Mouse (Mus musculus): ENCODE measurements around the gene Prmt8. TPM values are rescaled to one million over a fixed set of nuclear protein-coding genes. Genes with fewer than 3 reads are reported as not detected.

The Prmt8 gene
- polyA plus RNA-seq, 1 experiment from 2014 or later: 32.7 TPM

DNA sequence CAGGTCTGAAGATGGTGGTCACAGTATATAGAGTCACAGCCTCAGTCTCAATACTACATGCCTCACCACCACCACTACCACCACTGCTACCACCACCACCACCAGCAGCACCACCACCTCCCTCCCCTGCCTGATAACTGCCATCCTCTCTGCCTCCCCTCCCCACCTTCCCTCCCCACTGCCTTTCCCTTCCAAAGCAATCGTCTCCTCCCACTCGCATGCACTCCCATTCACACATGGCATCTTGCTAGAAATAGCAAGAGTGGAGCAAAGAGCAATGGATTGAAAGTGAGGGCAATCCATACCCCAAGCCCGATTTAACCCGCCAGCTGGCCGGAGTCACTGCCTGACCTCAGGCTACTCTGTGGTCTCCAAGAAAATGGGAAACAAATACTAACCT, 3.7 kb downstream of the Prmt8 start:
- no peak for ATAC-seq
- no peak overlapping the region for H3K27ac ChIP-seq
- 54% methylated on average over 5 of the region's 5 CpGs for WGBS
- H3K4me2 ChIP-seq (replicated peaks): peak overlapping the region; percentile 92
- H3K9me3 ChIP-seq: no peaks in the 10 kb centered on the region
- H3K36me3 ChIP-seq: no peaks in the 10 kb centered on the region
- H3K4me1 ChIP-seq (replicated peaks): peaks cover 48% of the 10 kb centered on the region
- H3K9ac ChIP-seq (replicated peaks): 0 out of 2 replicates have a peak overlapping the region, but pooled peaks have one; percentile 78
- H3K4me3 ChIP-seq (replicated peaks): peak overlapping the region; percentile 76
- peaks cover 18% of the 10 kb centered on the region; the same call in 1 of the 2 replicates for H3K27me3 ChIP-seq

DNA sequence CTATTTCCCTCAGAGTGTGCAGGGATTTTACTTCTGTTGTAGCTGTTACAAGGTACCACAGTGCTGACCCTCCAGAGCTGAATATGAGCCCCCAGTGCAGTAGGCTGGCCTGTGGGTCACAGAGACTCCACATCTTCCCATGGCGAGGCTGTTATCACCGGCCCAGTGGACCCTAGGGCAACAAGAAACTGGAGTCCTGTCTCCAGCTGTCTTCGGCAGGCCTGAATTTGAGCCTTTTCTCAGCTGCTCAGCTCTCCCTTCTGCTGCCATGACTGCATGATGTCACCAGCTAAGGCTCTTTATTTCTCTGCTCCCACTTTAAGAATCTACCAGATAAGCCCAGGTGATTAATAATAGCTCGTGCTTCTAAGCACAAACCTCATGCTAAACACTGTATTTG, 11.0 kb downstream of the Prmt8 start:
- Histone ChIP-seq H3K9me3 (no peaks in the 10 kb centered on the region), H3K4me3 (replicated peaks) (no peak overlapping the region), H3K9ac (replicated peaks) (no peak overlapping the region), H3K27me3 (no peaks in the 10 kb centered on the region), H3K4me1 (replicated peaks) (peaks cover 45% of the 10 kb centered on the region), H3K4me2 (replicated peaks) (no peak overlapping the region), H3K27ac (no peak overlapping the region), H3K36me3 (no peaks in the 10 kb centered on the region)
- 70% methylated on average over 4 of the region's 4 CpGs for WGBS
- ATAC-seq: no peak; the same call in 1 of the 2 replicates

DNA sequence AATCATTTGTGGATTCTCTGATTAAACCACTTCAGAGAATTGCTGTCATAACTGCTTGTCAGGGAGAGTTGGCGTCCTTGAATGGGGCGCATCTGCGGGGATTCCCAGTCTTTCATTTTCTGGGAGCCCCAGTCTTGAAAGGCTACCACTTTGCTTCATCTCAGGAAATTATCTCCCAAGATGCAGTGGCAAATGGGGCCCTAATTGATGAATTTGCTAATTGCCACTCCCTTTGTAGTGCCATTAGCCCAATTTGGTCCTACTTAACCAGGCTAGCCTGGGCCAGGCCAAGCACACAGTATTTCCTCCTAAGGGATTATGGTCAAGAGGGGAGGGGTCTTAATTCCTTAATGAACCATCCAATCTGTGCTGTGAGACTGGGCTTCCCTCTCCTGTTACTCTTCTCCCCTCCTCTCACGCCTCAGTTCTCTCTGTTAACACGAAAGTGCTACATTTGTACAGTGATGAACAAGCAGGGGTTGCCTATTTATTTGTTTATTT, 11.6 kb downstream of the Prmt8 start:
- H3K9ac ChIP-seq (replicated peaks): no peak overlapping the region
- H3K4me1 ChIP-seq (replicated peaks): peaks cover 51% of the 10 kb centered on the region
- H3K27me3 ChIP-seq: no peaks in the 10 kb centered on the region
- no peaks in the 10 kb centered on the region for H3K9me3 ChIP-seq
- peak; percentile 49; the same call in 1 of the 2 replicates for ATAC-seq
- WGBS: 63% methylated on average over 5 of the region's 5 CpGs
- no peak overlapping the region for H3K4me2 ChIP-seq (replicated peaks)
- no peak overlapping the region for H3K4me3 ChIP-seq (replicated peaks)
- no peaks in the 10 kb centered on the region for H3K36me3 ChIP-seq
- 0 out of 2 replicates have a peak overlapping the region, but pooled peaks have one; percentile 32 for H3K27ac ChIP-seq

DNA sequence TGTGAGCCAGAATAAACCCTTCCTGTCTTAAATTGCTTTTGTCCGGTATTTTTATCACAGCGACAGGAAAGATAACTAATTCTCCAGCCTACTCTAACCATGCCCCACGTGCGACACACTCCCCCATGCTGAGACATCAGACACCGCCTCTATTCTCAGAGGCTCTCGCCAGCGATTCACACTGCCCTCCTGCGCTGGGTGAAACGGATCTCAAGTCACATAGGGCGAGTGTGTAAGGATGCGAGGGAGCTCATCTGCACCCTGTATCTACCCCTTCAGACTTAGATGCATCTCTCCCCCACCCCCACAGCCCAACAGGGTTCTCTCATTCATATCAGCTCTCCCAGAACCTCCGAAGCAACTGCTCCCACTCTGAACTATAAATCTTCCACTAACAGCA, 12.4 kb downstream of the Prmt8 start:
- no peak overlapping the region for H3K9ac ChIP-seq (replicated peaks)
- ATAC-seq: no peak
- WGBS: 43% methylated on average over 12 of the region's 12 CpGs

DNA sequence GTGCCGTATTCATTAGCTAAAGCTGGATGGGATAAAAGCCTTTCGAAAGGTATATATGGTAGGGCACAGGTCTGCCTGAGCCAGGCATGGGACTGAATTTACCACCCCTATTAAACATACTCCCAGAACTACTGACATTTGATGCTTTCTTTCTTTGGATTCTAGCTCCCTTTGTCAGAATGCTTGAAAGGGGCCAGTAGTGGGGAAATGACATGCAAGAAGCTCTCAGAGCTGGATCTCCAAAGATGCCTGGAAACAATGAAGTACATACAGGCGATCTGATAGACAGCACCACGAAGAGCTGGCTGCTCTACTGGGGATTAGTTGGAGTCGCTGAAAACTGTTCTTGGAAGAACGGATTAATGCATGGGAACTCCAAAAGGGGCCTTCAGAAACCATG, 16.0 kb downstream of the Prmt8 start:
- Histone ChIP-seq H3K36me3 (no peaks in the 10 kb centered on the region), H3K27me3 (no peaks in the 10 kb centered on the region), H3K4me3 (replicated peaks) (no peak overlapping the region), H3K4me1 (replicated peaks) (peaks cover 48% of the 10 kb centered on the region), H3K27ac (no peak overlapping the region), H3K9me3 (no peaks in the 10 kb centered on the region), H3K4me2 (replicated peaks) (no peak overlapping the region), H3K9ac (replicated peaks) (no peak overlapping the region)
- ATAC-seq: no peak
- 31% methylated on average over 6 of the region's 6 CpGs for WGBS

More for the DNA sequence above, 12.4 kb downstream of the Prmt8 start:
- H3K36me3 ChIP-seq: no peaks in the 10 kb centered on the region
- H3K4me2 ChIP-seq (replicated peaks): no peak overlapping the region
- H3K4me3 ChIP-seq (replicated peaks): no peak overlapping the region
- H3K27me3 ChIP-seq: no peaks in the 10 kb centered on the region
- H3K4me1 ChIP-seq (replicated peaks): peaks cover 59% of the 10 kb centered on the region
- no peak overlapping the region for H3K27ac ChIP-seq
- H3K9me3 ChIP-seq: no peaks in the 10 kb centered on the region

DNA sequence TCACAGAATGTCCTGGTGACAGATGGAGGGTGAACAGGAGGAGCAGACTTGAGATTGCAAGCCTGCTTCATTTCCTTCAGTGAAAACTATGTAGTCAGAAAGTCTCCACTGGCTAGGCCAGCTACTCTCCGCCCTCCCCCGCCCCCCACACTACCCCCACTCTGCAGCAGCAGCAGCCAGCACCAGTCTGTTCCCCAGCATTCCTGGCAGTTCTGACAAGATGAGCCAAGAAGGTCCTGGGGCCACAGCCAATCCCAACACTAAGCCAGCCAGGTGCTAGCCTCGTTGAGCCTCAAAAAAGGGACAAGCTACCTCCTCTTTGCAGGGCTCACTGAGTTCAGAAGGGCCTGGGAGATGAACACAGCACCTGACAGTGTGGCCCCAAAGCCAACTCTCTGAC, 16.6 kb downstream of the Prmt8 start:
- no peak overlapping the region for H3K27ac ChIP-seq
- no peak overlapping the region for H3K4me2 ChIP-seq (replicated peaks)
- no peaks in the 10 kb centered on the region for H3K27me3 ChIP-seq
- peaks cover 42% of the 10 kb centered on the region for H3K4me1 ChIP-seq (replicated peaks)
- no peaks in the 10 kb centered on the region for H3K36me3 ChIP-seq
- no peak for ATAC-seq
- WGBS: 55% methylated on average over 3 of the region's 3 CpGs
- H3K9ac ChIP-seq (replicated peaks): no peak overlapping the region
- no peak overlapping the region for H3K4me3 ChIP-seq (replicated peaks)
- H3K9me3 ChIP-seq: no peaks in the 10 kb centered on the region

DNA sequence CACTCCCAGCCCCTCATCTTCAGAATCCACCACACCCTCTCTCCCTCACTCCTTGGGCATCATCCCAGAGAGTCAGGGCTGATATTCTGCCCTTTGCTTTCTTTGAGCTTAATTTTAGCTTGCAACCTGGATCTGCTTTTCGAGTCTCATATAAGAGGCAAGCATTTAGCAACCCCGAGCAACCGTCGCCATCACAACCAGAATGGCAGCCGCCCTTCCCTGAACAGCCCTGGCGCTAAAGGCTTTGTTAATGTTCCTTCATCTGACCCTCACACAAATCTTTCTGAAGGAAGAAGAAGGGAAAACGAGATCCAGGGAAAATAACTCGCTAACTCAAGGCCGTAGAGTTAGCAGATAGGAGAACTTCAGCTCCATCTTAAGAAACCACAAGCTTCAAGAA, 17.8 kb downstream of the Prmt8 start:
- H3K4me1 ChIP-seq (replicated peaks): peaks cover 30% of the 10 kb centered on the region
- H3K4me2 ChIP-seq (replicated peaks): no peak overlapping the region
- no peaks in the 10 kb centered on the region for H3K9me3 ChIP-seq
- no peaks in the 10 kb centered on the region for H3K36me3 ChIP-seq
- no peak for ATAC-seq
- H3K9ac ChIP-seq (replicated peaks): no peak overlapping the region
- peak overlapping the region; percentile 45; the same call in 1 of the 2 replicates for H3K27ac ChIP-seq
- H3K4me3 ChIP-seq (replicated peaks): no peak overlapping the region
- H3K27me3 ChIP-seq: no peaks in the 10 kb centered on the region
- 28% methylated on average over 9 of the region's 9 CpGs for WGBS

DNA sequence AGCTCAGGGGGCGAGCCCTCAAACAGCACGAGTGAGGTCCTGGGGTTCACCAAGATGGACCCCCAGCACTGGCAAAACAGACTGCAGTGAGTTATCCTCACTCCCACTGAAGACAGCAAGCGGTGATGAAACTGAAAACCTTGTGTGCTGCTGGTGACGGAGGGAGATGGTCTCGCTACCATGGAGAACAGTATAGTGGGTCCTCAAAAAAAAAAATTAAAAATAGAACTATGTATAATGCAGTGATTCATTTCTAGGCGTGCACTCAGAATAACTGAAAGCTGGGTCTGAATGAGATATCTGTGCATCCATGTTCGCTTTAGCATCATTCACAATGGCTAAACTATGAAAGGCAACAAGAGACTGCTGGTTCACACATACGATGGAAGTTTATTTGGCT, 20.5 kb downstream of the Prmt8 start:
- Histone ChIP-seq H3K9ac (replicated peaks) (no peak overlapping the region), H3K36me3 (no peaks in the 10 kb centered on the region), H3K27me3 (no peaks in the 10 kb centered on the region), H3K4me2 (replicated peaks) (no peak overlapping the region), H3K27ac (no peak overlapping the region), H3K9me3 (no peaks in the 10 kb centered on the region), H3K4me1 (replicated peaks) (peaks cover 22% of the 10 kb centered on the region), H3K4me3 (replicated peaks) (no peak overlapping the region)
- 87% methylated on average over 8 of the region's 8 CpGs for WGBS
- no peak for ATAC-seq

DNA sequence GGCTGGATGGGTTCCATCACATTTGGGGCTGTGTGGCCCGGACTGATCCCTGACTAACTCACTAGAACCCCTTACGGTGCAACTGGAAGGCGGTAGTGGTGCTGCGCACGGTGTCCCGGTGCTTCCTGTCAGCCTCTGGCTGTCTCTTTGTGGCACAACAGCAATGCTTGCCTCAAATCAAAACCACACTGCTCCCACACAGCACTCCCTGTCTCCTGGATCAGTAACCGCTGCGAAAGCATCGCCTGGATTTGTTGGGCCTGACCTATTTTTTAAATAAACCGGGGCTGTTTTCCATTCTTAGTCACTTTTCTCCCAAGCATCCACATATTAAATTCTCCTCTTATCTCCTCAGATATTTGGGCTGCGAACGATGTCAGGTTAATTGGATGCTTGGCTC, 27.0 kb downstream of the Prmt8 start:
- WGBS: 88% methylated on average over 12 of the region's 12 CpGs
- Histone ChIP-seq H3K9ac (replicated peaks) (no peak overlapping the region), H3K4me1 (replicated peaks) (peaks cover 27% of the 10 kb centered on the region), H3K4me2 (replicated peaks) (no peak overlapping the region), H3K9me3 (no peaks in the 10 kb centered on the region), H3K27me3 (no peaks in the 10 kb centered on the region), H3K36me3 (no peaks in the 10 kb centered on the region), H3K27ac (no peak overlapping the region), H3K4me3 (replicated peaks) (no peak overlapping the region)
- no peak for ATAC-seq

DNA sequence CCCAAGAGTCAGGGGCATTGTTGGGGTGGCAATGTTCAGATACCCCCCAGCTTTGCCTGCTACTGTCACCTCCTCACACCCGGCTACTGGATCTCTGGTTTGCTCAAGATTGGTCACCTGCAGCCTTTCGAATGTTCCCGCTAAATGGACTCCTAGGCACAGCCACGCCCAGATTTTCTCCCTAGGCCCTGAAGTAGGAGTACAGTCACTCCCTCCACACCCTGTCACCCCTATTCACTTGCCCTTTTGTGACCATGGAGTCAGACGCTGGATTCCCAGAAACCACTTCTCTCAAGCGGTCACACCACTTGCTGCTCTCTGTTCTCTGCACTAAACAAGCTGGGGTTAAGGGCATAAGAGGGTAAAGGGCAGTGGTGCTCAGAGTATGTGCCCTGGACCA, 28.1 kb downstream of the Prmt8 start:
- Histone ChIP-seq H3K4me1 (replicated peaks) (peaks cover 35% of the 10 kb centered on the region), H3K9me3 (no peaks in the 10 kb centered on the region), H3K4me3 (replicated peaks) (no peak overlapping the region), H3K9ac (replicated peaks) (no peak overlapping the region), H3K36me3 (no peaks in the 10 kb centered on the region), H3K4me2 (replicated peaks) (no peak overlapping the region), H3K27ac (no peak overlapping the region), H3K27me3 (no peaks in the 10 kb centered on the region)
- ATAC-seq: no peak
- 77% methylated on average over 6 of the region's 6 CpGs for WGBS

DNA sequence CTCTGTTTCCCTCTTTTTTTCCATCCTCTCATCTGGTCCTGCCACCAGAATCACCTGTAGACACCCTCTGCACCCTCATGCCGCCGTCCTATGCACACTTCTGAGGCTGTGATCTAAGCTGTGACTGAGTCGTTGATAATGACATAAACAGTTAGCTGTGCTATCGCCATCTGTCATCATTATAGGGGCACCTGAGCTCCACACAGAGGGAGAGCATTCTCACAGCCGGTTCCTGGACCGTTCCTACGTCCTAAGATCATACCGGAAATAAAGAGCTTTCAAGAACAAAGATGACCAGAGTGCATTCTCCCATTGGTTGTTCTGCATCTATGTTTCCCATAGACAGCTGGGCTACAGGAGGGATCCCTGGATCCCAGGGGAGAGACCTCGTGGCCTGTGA, 28.6 kb downstream of the Prmt8 start:
- ATAC-seq: peak; percentile 49; the same call in 1 of the 2 replicates
- Histone ChIP-seq H3K4me1 (replicated peaks) (peaks cover 39% of the 10 kb centered on the region), H3K4me2 (replicated peaks) (no peak overlapping the region), H3K4me3 (replicated peaks) (no peak overlapping the region), H3K9ac (replicated peaks) (no peak overlapping the region), H3K9me3 (no peaks in the 10 kb centered on the region), H3K36me3 (no peaks in the 10 kb centered on the region), H3K27ac (peak overlapping the region; percentile 36; the same call in 1 of the 2 replicates), H3K27me3 (no peaks in the 10 kb centered on the region)
- WGBS: 69% methylated on average over 9 of the region's 9 CpGs

DNA sequence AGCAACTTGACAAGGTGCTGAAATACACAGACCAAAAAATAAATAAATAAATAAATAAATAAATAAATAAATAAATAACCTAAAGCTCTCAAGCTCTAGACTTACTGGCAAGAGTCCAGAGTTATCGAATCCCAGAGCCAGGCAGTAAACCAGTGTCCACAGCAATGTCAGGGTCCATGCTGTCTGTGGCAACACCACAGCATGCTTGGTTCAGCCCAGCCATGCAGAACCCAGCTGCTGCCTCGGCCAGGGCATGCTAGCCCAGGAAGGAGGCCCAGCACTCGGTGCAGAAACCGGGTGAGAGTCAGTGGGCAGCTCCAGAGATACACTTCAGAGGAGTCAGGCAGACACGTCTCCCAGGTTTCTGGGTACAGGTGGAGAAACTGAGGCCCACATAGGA, 29.4 kb downstream of the Prmt8 start:
- H3K27me3 ChIP-seq: no peaks in the 10 kb centered on the region
- no peak for ATAC-seq
- H3K9me3 ChIP-seq: no peaks in the 10 kb centered on the region
- no peak overlapping the region for H3K4me2 ChIP-seq (replicated peaks)
- no peaks in the 10 kb centered on the region for H3K36me3 ChIP-seq
- H3K4me1 ChIP-seq (replicated peaks): peaks cover 47% of the 10 kb centered on the region
- H3K4me3 ChIP-seq (replicated peaks): no peak overlapping the region
- H3K27ac ChIP-seq: no peak overlapping the region
- H3K9ac ChIP-seq (replicated peaks): no peak overlapping the region
- WGBS: 76% methylated on average over 5 of the region's 5 CpGs

Data from midbrain, embryonic 13.5 days (tissue).